Mouse (Mus musculus) testis, postnatal 14 days (tissue): ENCODE results near the gene Vmn2r38.
"Not testable (repeated sequence)": the region's sequence is repeated elsewhere in the genome, so short reads cannot be mapped to it uniquely, and the experiment has no call there.

Experiments used
- DNase-seq: peaks from one replicate; pipeline ENCODE4 v3.0.0; 2021; ENCODE audit warnings: low spot score

The Vmn2r38 gene

GRCm38 (mm10) chr7:9097781-9098180 lies at the start of gene Vmn2r38:
Gene Vmn2r38, minus strand, starts transcription at chr7:9097881.
- DNase-seq, result not testable (repeated sequence)

- DNase-seq, result not testable (repeated sequence)
Observed at GRCm38 (mm10) chr7:9065353-9065752, 32.3 kb downstream of the Vmn2r38 start.

GRCm38 (mm10) chr7:9030698-9031097 lies 67.0 kb downstream of the Vmn2r38 start, which contains the start of gene Vmn2r39:
Gene Vmn2r39, minus strand, starts transcription at chr7:9030798.
- DNase-seq, result not testable (repeated sequence)
